Mouse (Mus musculus) brain, embryonic 18.5 days (tissue): ENCODE measurements around the gene Draxin.
"Not testable (repeated sequence)": the region's sequence is repeated elsewhere in the genome, so short reads cannot be mapped to it uniquely, and the experiment has no call there.

Experiments
- DNase-seq: peaks from one replicate; pipeline ENCODE4 v3.0.0-alpha.2; 2012; ENCODE audit warnings: low read depth, low spot score

Gene Draxin

GRCm38 (mm10) chr4:148056801-148057200 is 73.7 kb downstream of the Draxin start:
- DNase-seq, result no peak

GRCm38 (mm10) chr4:148056246-148056645 is 74.3 kb downstream of the Draxin start:
- DNase-seq, result no peak

- DNase-seq, result no peak
These were observed 75.4 kb downstream of the Draxin start for GRCm38 (mm10) chr4:148054961-148055695.

- no peak for DNase-seq
These were observed 77.0 kb downstream of the Draxin start for GRCm38 (mm10) chr4:148053417-148053920.

GRCm38 (mm10) chr4:148052976-148053375 is 77.5 kb downstream of the Draxin start:
- DNase-seq, result no peak

GRCm38 (mm10) chr4:148051886-148052285 is 78.6 kb downstream of the Draxin start:
- no peak for DNase-seq

- DNase-seq, result no peak
These were observed 79.3 kb downstream of the Draxin start for GRCm38 (mm10) chr4:148051046-148051776.

- not testable (repeated sequence) for DNase-seq
These were observed 80.0 kb downstream of the Draxin start for GRCm38 (mm10) chr4:148050396-148050914.
